8 mouse cellular contexts compared by ENCODE assay signal in the genomic region with DNA sequence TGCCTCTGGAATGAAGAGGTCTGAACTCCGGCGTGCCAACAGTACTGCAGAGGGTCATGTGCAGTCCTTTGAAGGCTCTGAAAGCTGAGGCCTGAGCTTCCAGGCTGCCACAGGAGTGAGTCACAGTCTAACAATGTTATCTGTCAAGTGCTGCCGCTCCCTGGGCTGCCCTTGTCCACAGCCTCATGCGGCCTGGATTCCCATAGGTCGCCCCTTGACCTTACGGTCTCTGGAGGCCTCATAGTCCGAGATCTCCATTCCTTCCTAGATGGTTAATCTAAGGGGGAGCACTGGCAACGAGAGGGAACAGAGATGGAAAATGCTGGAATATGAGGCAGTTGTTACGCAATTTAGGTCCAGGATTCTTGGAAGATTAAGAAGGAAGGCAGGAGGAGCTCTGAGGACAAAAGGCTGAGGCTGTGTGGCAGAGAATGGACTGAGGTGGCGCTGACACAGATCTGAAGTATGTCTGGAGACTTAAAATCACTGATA. TPM values are rescaled to one million over a fixed set of nuclear protein-coding genes. Genes with fewer than 3 reads are reported as not detected.
DNase-seq lines count a peak whose midpoint lies in the region.

No protein-coding gene starts in this region.

- intact Hi-C loops in heart, postnatal 14 days (cut with DNase I) = loop anchor here (5.0 kb wide), 1 partner anchor 37 kb away; no protein-coding TSS in a partner anchor

- DNase-seq in gastrocnemius, adult 18-20 months (ENCODE audit: low spot score) = peak; percentile 25
- DNase-seq in gastrocnemius, postnatal 4 days (ENCODE audit: low spot score in 2 of 2) = no peak
- DNase-seq in embryo, embryonic 11 days = peak; percentile 68
- DNase-seq in heart, postnatal 14 days = peak; percentile 42 to 53
- peak; percentile 26 for DNase-seq in skeletal muscle tissue, adult 2 months (ENCODE audit: low read depth, low spot score)
- no peak for DNase-seq in thymus, postnatal 14 days
- DNase-seq in T-cell, adult 2 months (ENCODE audit: low spot score) = no peak
- DNase-seq in cerebellum, postnatal 14 days = no peak

RNA-seq across cellular contexts. Expression of a gene that starts 19.6 kb away (rescaled TPM):
- total RNA-seq in gastrocnemius, adult 18-20 months (2021) = not detected
- total RNA-seq in gastrocnemius, postnatal 4 days (2021) = under 1 TPM; 0.10 to 0.18 TPM
- not detected for total RNA-seq in heart, postnatal 14 days (2021)

RNA-seq across cellular contexts. Expression of a gene that starts 39.7 kb away (rescaled TPM):
- 1 to 10 TPM in 1 of 2 experiments, under 1 TPM in 1; 0.89 to 1.8 TPM for total RNA-seq in gastrocnemius, adult 18-20 months (2021)
- 10 to 100 TPM; 23.0 to 24.4 TPM for total RNA-seq in gastrocnemius, postnatal 4 days (2021)
- total RNA-seq in heart, postnatal 14 days (2021) = 1 to 10 TPM; 5.6 to 7.3 TPM

RNA-seq across cellular contexts. Expression of a gene that starts 53.6 kb away (rescaled TPM):
- 10 to 100 TPM; 74.4 to 79.7 TPM for total RNA-seq in gastrocnemius, adult 18-20 months (2021)
- total RNA-seq in gastrocnemius, postnatal 4 days (2021) = 10 to 100 TPM; 75.7 to 84.0 TPM
- total RNA-seq in heart, postnatal 14 days (2021) = 10 to 100 TPM; 16.0 to 18.5 TPM

Comparison
In these comparisons a context has a peak if more than half of its experiments do, and no peak if none do; other contexts are left out.
1. DNase-seq: peak in gastrocnemius, adult 18-20 months (single experiment), embryo, embryonic 11 days (single experiment), heart, postnatal 14 days (2 of 2) and skeletal muscle tissue, adult 2 months (single experiment); none in gastrocnemius, postnatal 4 days (0 of 2), thymus, postnatal 14 days (single experiment), T-cell, adult 2 months (single experiment) and cerebellum, postnatal 14 days (0 of 2).